Mouse (Mus musculus): Measurements from ENCODE around the gene Srgap2. TPM values are rescaled to one million over a fixed set of nuclear protein-coding genes. Genes with fewer than 3 reads are reported as not detected.
A peak's percentile ranks its signal among the peaks of the same experiment; 100 is the strongest.

Srgap2 gene
- total and polyA plus RNA-seq, 3 experiments: 27.9 to 135 (median 32.5) TPM

- TF ChIP-seq POLR2AphosphoS5 (IDR thresholded peaks at IDR 0.05; ENCODE audit: insufficient replicate concordance, low read depth, low read length): no peak
- TF ChIP-seq GATA1 (IDR thresholded peaks at IDR 0.05; ENCODE audit: borderline replicate concordance, low read length): no peak
- TF ChIP-seq TAL1 (conservative IDR thresholded peaks at IDR 0.05; ENCODE audit: low read depth, low read length): no peak
- TF ChIP-seq CTCF (IDR thresholded peaks at IDR 0.05; ENCODE audit: low read depth, low read length): no peak
- TF ChIP-seq GATA2 (IDR thresholded peaks at IDR 0.05; ENCODE audit: borderline replicate concordance, low read depth, low read length): no peak
- no peaks in the 10 kb centered on the region for H3K9me3 ChIP-seq (replicated peaks)
- H3K36me3 ChIP-seq (replicated peaks): peaks cover 2% of the 10 kb centered on the region
- H3K4me3 ChIP-seq (ENCODE audit: low read depth, low read length): no peak overlapping the region
- ATAC-seq (ENCODE audit: extremely low read depth, insufficient number of reproducible peaks, low FRiP score, poor library complexity, severe bottlenecking) (peak; percentile 45; the same call in 1 of the 2 replicates), DNase-seq (ENCODE audit: low spot score) (no peak)
- H3K27me3 ChIP-seq (ENCODE audit: insufficient read depth, low read length): no peaks in the 10 kb centered on the region
- H3K4me1 ChIP-seq (ENCODE audit: insufficient read depth, low read depth, low read length): peaks cover 18% of the 10 kb centered on the region
These were observed 56.6 kb downstream of the Srgap2 start for GRCm38 (mm10) chr1:131470597-131470996.

GRCm38 (mm10) chr1:131465855-131466254 lies 61.3 kb downstream of the Srgap2 start:
- Histone ChIP-seq H3K4me1 (ENCODE audit: insufficient read depth, low read depth, low read length) (peaks cover 28% of the 10 kb centered on the region), H3K4me3 (ENCODE audit: low read depth, low read length) (no peak overlapping the region), H3K36me3 (replicated peaks) (no peaks in the 10 kb centered on the region), H3K9me3 (replicated peaks) (no peaks in the 10 kb centered on the region), H3K27me3 (ENCODE audit: insufficient read depth, low read length) (no peaks in the 10 kb centered on the region)
- DNase-seq (ENCODE audit: low spot score): no peak
- ATAC-seq (ENCODE audit: extremely low read depth, insufficient number of reproducible peaks, low FRiP score, poor library complexity, severe bottlenecking): no peak
- TF ChIP-seq TAL1 (conservative IDR thresholded peaks at IDR 0.05; ENCODE audit: low read depth, low read length): no peak
- no peak for TF ChIP-seq GATA1 (IDR thresholded peaks at IDR 0.05; ENCODE audit: borderline replicate concordance, low read length)
- TF ChIP-seq GATA2 (IDR thresholded peaks at IDR 0.05; ENCODE audit: borderline replicate concordance, low read depth, low read length): no peak
- no peak for TF ChIP-seq CTCF (IDR thresholded peaks at IDR 0.05; ENCODE audit: low read depth, low read length)
- TF ChIP-seq POLR2AphosphoS5 (IDR thresholded peaks at IDR 0.05; ENCODE audit: insufficient replicate concordance, low read depth, low read length): no peak

DNA sequence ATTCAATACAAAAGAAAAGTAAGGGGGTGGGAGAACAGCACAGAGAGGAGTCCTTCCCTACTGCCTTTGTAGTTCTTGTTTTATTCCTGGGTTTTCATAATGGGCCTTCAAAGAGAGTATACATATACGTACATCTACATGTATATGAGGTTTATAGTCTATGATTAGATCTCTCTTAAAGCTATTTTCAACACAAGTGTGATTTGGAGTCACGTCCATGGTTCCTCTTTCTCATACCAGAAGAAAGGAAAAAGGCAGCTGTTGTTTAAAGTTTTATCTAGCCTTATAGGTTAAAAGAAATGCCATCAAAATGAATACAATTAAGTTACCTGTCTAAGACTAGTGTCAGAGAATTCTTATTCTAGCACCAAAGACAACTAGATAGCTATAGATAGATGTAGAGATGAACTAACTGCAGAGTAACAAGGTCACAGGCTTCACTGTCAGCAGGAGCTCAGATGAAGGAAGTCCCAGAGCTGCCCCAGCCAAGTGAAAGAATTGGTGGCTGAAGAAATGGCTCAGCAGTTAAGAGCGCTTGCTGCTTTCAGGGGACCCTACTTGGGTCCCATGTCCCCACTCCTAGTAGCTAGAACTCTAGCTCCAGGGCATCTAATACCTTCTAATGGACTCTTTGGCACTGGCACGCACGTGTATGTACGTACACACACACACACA lies 63.1 kb downstream of the Srgap2 start:
- no peak for DNase-seq (ENCODE audit: low spot score)
- TF ChIP-seq GATA1 (IDR thresholded peaks at IDR 0.05; ENCODE audit: borderline replicate concordance, low read length): no peak
- TF ChIP-seq POLR2AphosphoS5 (IDR thresholded peaks at IDR 0.05; ENCODE audit: insufficient replicate concordance, low read depth, low read length): no peak
- TF ChIP-seq CTCF (IDR thresholded peaks at IDR 0.05; ENCODE audit: low read depth, low read length): no peak
- no peak for TF ChIP-seq TAL1 (conservative IDR thresholded peaks at IDR 0.05; ENCODE audit: low read depth, low read length)
- TF ChIP-seq GATA2 (IDR thresholded peaks at IDR 0.05; ENCODE audit: borderline replicate concordance, low read depth, low read length): no peak
- peaks cover 18% of the 10 kb centered on the region for H3K4me1 ChIP-seq (ENCODE audit: insufficient read depth, low read depth, low read length)
- H3K27me3 ChIP-seq (ENCODE audit: insufficient read depth, low read length): no peaks in the 10 kb centered on the region
- no peak overlapping the region for H3K4me3 ChIP-seq (ENCODE audit: low read depth, low read length)
- no peaks in the 10 kb centered on the region for H3K36me3 ChIP-seq (replicated peaks)
- ATAC-seq (ENCODE audit: extremely low read depth, insufficient number of reproducible peaks, low FRiP score, poor library complexity, severe bottlenecking): no peak
- no peaks in the 10 kb centered on the region for H3K9me3 ChIP-seq (replicated peaks)

GRCm38 (mm10) chr1:131462541-131463067 lies 64.5 kb downstream of the Srgap2 start:
- Histone ChIP-seq H3K4me1 (ENCODE audit: insufficient read depth, low read depth, low read length) (peaks cover 18% of the 10 kb centered on the region), H3K27me3 (ENCODE audit: insufficient read depth, low read length) (no peaks in the 10 kb centered on the region), H3K4me3 (ENCODE audit: low read depth, low read length) (no peak overlapping the region), H3K36me3 (replicated peaks) (no peaks in the 10 kb centered on the region), H3K9me3 (replicated peaks) (no peaks in the 10 kb centered on the region)
- ATAC-seq (ENCODE audit: extremely low read depth, insufficient number of reproducible peaks, low FRiP score, poor library complexity, severe bottlenecking) (no peak), DNase-seq (ENCODE audit: low spot score) (no peak)
- no peak for TF ChIP-seq GATA1 (IDR thresholded peaks at IDR 0.05; ENCODE audit: borderline replicate concordance, low read length)

GRCm38 (mm10) chr1:131460914-131461530 lies 66.1 kb downstream of the Srgap2 start:
- no peak for DNase-seq (ENCODE audit: low spot score)
- Histone ChIP-seq H3K4me3 (ENCODE audit: low read depth, low read length) (no peak overlapping the region), H3K4me1 (ENCODE audit: insufficient read depth, low read depth, low read length) (peaks cover 18% of the 10 kb centered on the region), H3K9me3 (replicated peaks) (no peaks in the 10 kb centered on the region), H3K36me3 (replicated peaks) (no peaks in the 10 kb centered on the region), H3K27me3 (ENCODE audit: insufficient read depth, low read length) (no peaks in the 10 kb centered on the region)
- no peak for ATAC-seq (ENCODE audit: extremely low read depth, insufficient number of reproducible peaks, low FRiP score, poor library complexity, severe bottlenecking)
- TF ChIP-seq POLR2AphosphoS5 (IDR thresholded peaks at IDR 0.05; ENCODE audit: insufficient replicate concordance, low read depth, low read length) (no peak), CTCF (IDR thresholded peaks at IDR 0.05; ENCODE audit: low read depth, low read length) (no peak), GATA1 (IDR thresholded peaks at IDR 0.05; ENCODE audit: borderline replicate concordance, low read length) (no peak), GATA2 (IDR thresholded peaks at IDR 0.05; ENCODE audit: borderline replicate concordance, low read depth, low read length) (no peak), TAL1 (conservative IDR thresholded peaks at IDR 0.05; ENCODE audit: low read depth, low read length) (no peak)

GRCm38 (mm10) chr1:131455355-131455890 lies 71.7 kb downstream of the Srgap2 start:
- TF ChIP-seq TAL1 (conservative IDR thresholded peaks at IDR 0.05; ENCODE audit: low read depth, low read length) (no peak), POLR2AphosphoS5 (IDR thresholded peaks at IDR 0.05; ENCODE audit: insufficient replicate concordance, low read depth, low read length) (no peak), GATA2 (IDR thresholded peaks at IDR 0.05; ENCODE audit: borderline replicate concordance, low read depth, low read length) (no peak), GATA1 (IDR thresholded peaks at IDR 0.05; ENCODE audit: borderline replicate concordance, low read length) (no peak), CTCF (IDR thresholded peaks at IDR 0.05; ENCODE audit: low read depth, low read length) (no peak)
- no peaks in the 10 kb centered on the region for H3K27me3 ChIP-seq (ENCODE audit: insufficient read depth, low read length)
- no peak overlapping the region for H3K4me3 ChIP-seq (ENCODE audit: low read depth, low read length)
- no peaks in the 10 kb centered on the region for H3K9me3 ChIP-seq (replicated peaks)
- H3K4me1 ChIP-seq (ENCODE audit: insufficient read depth, low read depth, low read length): peaks cover 9% of the 10 kb centered on the region; the same call in 1 of the 2 replicates
- DNase-seq (ENCODE audit: low spot score): no peak
- no peak for ATAC-seq (ENCODE audit: extremely low read depth, insufficient number of reproducible peaks, low FRiP score, poor library complexity, severe bottlenecking)
- H3K36me3 ChIP-seq (replicated peaks): peaks cover 5% of the 10 kb centered on the region

Measured in G1E (cell line).